Mouse (Mus musculus): ENCODE results near the gene Barhl1.

Gene Barhl1

GRCm38 (mm10) chr2:28911331-28912038, 5.0 kb downstream of the Barhl1 start:
- no peak for DNase-seq (ENCODE audit: low read depth, low spot score)

- DNase-seq (ENCODE audit: low read depth, low spot score): no peak
Measured at GRCm38 (mm10) chr2:28910877-28911276, 5.6 kb downstream of the Barhl1 start.

- no peak for DNase-seq (ENCODE audit: low read depth, low spot score)
Measured at GRCm38 (mm10) chr2:28909818-28910710, 6.4 kb downstream of the Barhl1 start.

- no peak for DNase-seq (ENCODE audit: low read depth, low spot score)
Measured at GRCm38 (mm10) chr2:28909186-28909817, 7.2 kb downstream of the Barhl1 start.

GRCm38 (mm10) chr2:28908389-28909153, 7.9 kb downstream of the Barhl1 start:
- DNase-seq (ENCODE audit: low read depth, low spot score): no peak

GRCm38 (mm10) chr2:28907691-28908388, 8.6 kb downstream of the Barhl1 start:
- DNase-seq (ENCODE audit: low read depth, low spot score): no peak

GRCm38 (mm10) chr2:28905561-28905960, 10.9 kb downstream of the Barhl1 start:
- DNase-seq (ENCODE audit: low read depth, low spot score): no peak

- no peak for DNase-seq (ENCODE audit: low read depth, low spot score)
Measured at GRCm38 (mm10) chr2:28904786-28905185, 11.7 kb downstream of the Barhl1 start.

GRCm38 (mm10) chr2:28903871-28904270, 12.6 kb downstream of the Barhl1 start:
- no peak for DNase-seq (ENCODE audit: low read depth, low spot score)

- no peak for DNase-seq (ENCODE audit: low read depth, low spot score)
Measured at GRCm38 (mm10) chr2:28902291-28902690, 14.2 kb downstream of the Barhl1 start.

GRCm38 (mm10) chr2:28897340-28897899, 19.0 kb downstream of the Barhl1 start:
- DNase-seq (ENCODE audit: low read depth, low spot score): no peak

GRCm38 (mm10) chr2:28895876-28896275, 20.6 kb downstream of the Barhl1 start:
- no peak for DNase-seq (ENCODE audit: low read depth, low spot score)

GRCm38 (mm10) chr2:28893526-28893925, 22.9 kb downstream of the Barhl1 start:
- no peak for DNase-seq (ENCODE audit: low read depth, low spot score)

GRCm38 (mm10) chr2:28892796-28893195, 23.7 kb downstream of the Barhl1 start:
- no peak for DNase-seq (ENCODE audit: low read depth, low spot score)

GRCm38 (mm10) chr2:28884914-28885313, 31.6 kb downstream of the Barhl1 start:
- DNase-seq (ENCODE audit: low read depth, low spot score): no peak

GRCm38 (mm10) chr2:28882826-28883485, 33.5 kb downstream of the Barhl1 start:
- no peak for DNase-seq (ENCODE audit: low read depth, low spot score)

GRCm38 (mm10) chr2:28882047-28882446, 34.4 kb downstream of the Barhl1 start:
- no peak for DNase-seq (ENCODE audit: low read depth, low spot score)

GRCm38 (mm10) chr2:28881275-28881674, 35.2 kb downstream of the Barhl1 start:
- DNase-seq (ENCODE audit: low read depth, low spot score): no peak

GRCm38 (mm10) chr2:28875554-28875953, 40.9 kb downstream of the Barhl1 start:
- peak; percentile 18 for DNase-seq (ENCODE audit: low read depth, low spot score)

GRCm38 (mm10) chr2:28867495-28867894, 49.0 kb downstream of the Barhl1 start:
- peak; percentile 91 for DNase-seq (ENCODE audit: low read depth, low spot score)

Measured in brain, adult 2 months (tissue).